Comparison of ENCODE assay signal across 14 mouse cellular contexts in the genomic region with DNA sequence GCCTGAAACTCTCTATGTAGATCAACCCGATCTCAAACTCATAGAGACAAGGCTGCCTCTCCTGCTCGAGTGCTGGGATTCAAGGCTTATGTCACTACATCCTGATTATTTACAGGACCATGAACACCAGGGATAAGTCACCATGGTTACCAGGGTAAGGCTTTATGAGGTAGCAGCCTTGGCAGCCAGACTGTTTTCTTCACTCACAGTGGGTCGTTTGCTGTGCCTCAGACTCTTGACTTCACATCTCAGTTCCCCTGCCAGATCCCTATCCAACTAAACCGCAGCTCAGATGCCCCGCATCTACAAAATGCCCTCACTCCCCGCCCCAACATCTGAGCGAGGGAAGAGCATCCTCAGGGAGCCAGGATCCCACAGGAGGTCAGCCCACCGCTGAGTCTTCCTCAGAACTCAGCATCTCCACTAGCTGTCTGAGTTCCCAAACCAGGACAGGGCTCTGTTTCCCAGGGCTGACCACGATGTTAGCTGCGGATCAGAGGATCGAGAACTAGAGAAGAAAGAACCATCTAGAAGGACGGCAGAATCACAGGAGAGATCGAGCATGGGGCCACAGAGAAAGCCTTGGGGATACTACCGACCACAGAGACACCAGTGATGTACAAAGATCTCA. TPM values are rescaled to one million over a fixed set of nuclear protein-coding genes. Genes with fewer than 3 reads are reported as not detected.
A peak's percentile ranks its signal among the peaks of the same experiment; 100 is the strongest.
DNase-seq lines count a peak whose midpoint lies in the region; ATAC-seq and TF ChIP-seq lines count a peak whose summit lies in the region.
"Had no signal": no experiment of that assay in that cellular context is flagged by ENCODE, and none has a peak within 500 bp of the region (broad histone marks: within the 10 kb centered on the region; RNA-seq: fewer than 3 reads in every experiment).

No protein-coding gene starts in this region.

- WGBS in intestine, embryonic 16.5 days: 59% methylated on average over 14 of the region's 14 CpGs
- WGBS in intestine, embryonic 15.5 days: 56% methylated on average over 14 of the region's 14 CpGs
- 60% methylated on average over 14 of the region's 14 CpGs for WGBS in embryonic facial prominence, embryonic 11.5 days
- WGBS in hindbrain, postnatal 0 days: 41% methylated on average over 14 of the region's 14 CpGs
- WGBS in neural tube, embryonic 15.5 days: 53% methylated on average over 14 of the region's 14 CpGs

- DNase-seq in embryonic facial prominence, embryonic 11.5 days (ENCODE audit: low spot score): peak; percentile 51
- DNase-seq in hindbrain, postnatal 0 days (ENCODE audit: low spot score): peak; percentile 75
- no peak for DNase-seq in lung, postnatal 25 days (ENCODE audit: low spot score)
- DNase-seq in lung, postnatal 10 days: no peak
- no peak for DNase-seq in layer of hippocampus, postnatal 14 days (ENCODE audit: low spot score in 2 of 2)
- DNase-seq: kidney, postnatal 4 days; lung, postnatal 14 days had no signal

- H3K4me1 ChIP-seq in intestine, embryonic 16.5 days (ENCODE audit: control insufficient read depth, insufficient read depth, low read length): peaks cover 6% of the 10 kb centered on the region
- peaks cover 18% of the 10 kb centered on the region for H3K4me1 ChIP-seq in intestine, embryonic 15.5 days (replicated peaks)
- H3K4me1 ChIP-seq in embryonic facial prominence, embryonic 11.5 days (ENCODE audit: control insufficient read depth, insufficient read depth, low read length): peaks cover 4% of the 10 kb centered on the region
- peaks cover 18% of the 10 kb centered on the region; the same call in 1 of the 2 replicates for H3K4me1 ChIP-seq in hindbrain, postnatal 0 days (ENCODE audit: insufficient read depth, low read length)
- H3K4me1 ChIP-seq in neural tube, embryonic 15.5 days: peaks cover 36% of the 10 kb centered on the region

- H3K9me3 ChIP-seq in intestine, embryonic 16.5 days (ENCODE audit: control insufficient read depth, low read length): no peaks in the 10 kb centered on the region
- no peaks in the 10 kb centered on the region for H3K9me3 ChIP-seq in intestine, embryonic 15.5 days
- H3K9me3 ChIP-seq in embryonic facial prominence, embryonic 11.5 days (replicated peaks; ENCODE audit: control insufficient read depth, low read length): no peaks in the 10 kb centered on the region
- no peaks in the 10 kb centered on the region for H3K9me3 ChIP-seq in hindbrain, postnatal 0 days (ENCODE audit: low read length)
- H3K9me3 ChIP-seq in neural tube, embryonic 15.5 days (replicated peaks): no peaks in the 10 kb centered on the region

- no peaks in the 10 kb centered on the region for H3K36me3 ChIP-seq in intestine, embryonic 16.5 days (ENCODE audit: control insufficient read depth, insufficient read depth, low read length)
- H3K36me3 ChIP-seq in intestine, embryonic 15.5 days: no peaks in the 10 kb centered on the region
- no peaks in the 10 kb centered on the region for H3K36me3 ChIP-seq in embryonic facial prominence, embryonic 11.5 days (replicated peaks; ENCODE audit: control insufficient read depth, insufficient read depth, low read depth, low read length)
- H3K36me3 ChIP-seq in hindbrain, postnatal 0 days (ENCODE audit: insufficient read depth, low read length): no peaks in the 10 kb centered on the region
- H3K36me3 ChIP-seq in neural tube, embryonic 15.5 days: no peaks in the 10 kb centered on the region

- no peak overlapping the region for H3K4me3 ChIP-seq in intestine, embryonic 16.5 days (ENCODE audit: low read length)
- no peak overlapping the region for H3K4me3 ChIP-seq in intestine, embryonic 15.5 days (replicated peaks)
- no peak overlapping the region for H3K4me3 ChIP-seq in embryonic facial prominence, embryonic 11.5 days (ENCODE audit: low read depth, low read length)
- no peak overlapping the region for H3K4me3 ChIP-seq in hindbrain, postnatal 0 days (ENCODE audit: low read length)
- no peak overlapping the region for H3K4me3 ChIP-seq in neural tube, embryonic 15.5 days (replicated peaks)
- H3K4me3 ChIP-seq: erythroblast, embryonic 14.5 days had no signal

- H3K27ac ChIP-seq in intestine, embryonic 16.5 days (ENCODE audit: low read length): no peak overlapping the region
- no peak overlapping the region for H3K27ac ChIP-seq in intestine, embryonic 15.5 days
- no peak overlapping the region for H3K27ac ChIP-seq in embryonic facial prominence, embryonic 11.5 days (replicated peaks; ENCODE audit: low read depth, low read length)
- H3K27ac ChIP-seq in hindbrain, postnatal 0 days: peak overlapping the region; percentile 72
- peak overlapping the region; percentile 45; the same call in 1 of the 2 replicates for H3K27ac ChIP-seq in neural tube, embryonic 15.5 days (replicated peaks)

- no peak overlapping the region for H3K4me2 ChIP-seq in intestine, embryonic 16.5 days (ENCODE audit: low read depth, low read length)
- no peak overlapping the region for H3K4me2 ChIP-seq in intestine, embryonic 15.5 days (replicated peaks)
- H3K4me2 ChIP-seq in embryonic facial prominence, embryonic 11.5 days (ENCODE audit: low read depth, low read length): no peak overlapping the region
- no peak overlapping the region for H3K4me2 ChIP-seq in hindbrain, postnatal 0 days (ENCODE audit: low read depth, low read length)
- no peak overlapping the region for H3K4me2 ChIP-seq in neural tube, embryonic 15.5 days

- H3K9ac ChIP-seq in intestine, embryonic 16.5 days (ENCODE audit: low read depth, low read length): 0 out of 2 replicates have a peak overlapping the region, but pooled peaks have one; percentile 14
- H3K9ac ChIP-seq in intestine, embryonic 15.5 days: no peak overlapping the region
- H3K9ac ChIP-seq in embryonic facial prominence, embryonic 11.5 days (replicated peaks; ENCODE audit: low read length): no peak overlapping the region
- H3K9ac ChIP-seq in hindbrain, postnatal 0 days (replicated peaks; ENCODE audit: low read length): no peak overlapping the region
- no peak overlapping the region for H3K9ac ChIP-seq in neural tube, embryonic 15.5 days (replicated peaks)

- ATAC-seq in intestine, embryonic 16.5 days: no peak
- no peak for ATAC-seq in intestine, embryonic 15.5 days
- no peak for ATAC-seq in embryonic facial prominence, embryonic 11.5 days (replicated peaks; ENCODE audit: insufficient number of reproducible peaks, low FRiP score, low TSS enrichment, low read depth)
- no peak for ATAC-seq in hindbrain, postnatal 0 days
- ATAC-seq in neural tube, embryonic 15.5 days (ENCODE audit: low FRiP score): no peak

- no peak for TF ChIP-seq CTCF in hindbrain, postnatal 0 days (IDR thresholded peaks at IDR 0.05; ENCODE audit: low read depth)

- no peaks in the 10 kb centered on the region for H3K27me3 ChIP-seq in intestine, embryonic 16.5 days (replicated peaks; ENCODE audit: control insufficient read depth, insufficient read depth, low read length)
- H3K27me3 ChIP-seq in intestine, embryonic 15.5 days (replicated peaks): no peaks in the 10 kb centered on the region
- no peaks in the 10 kb centered on the region for H3K27me3 ChIP-seq in embryonic facial prominence, embryonic 11.5 days (ENCODE audit: control insufficient read depth, insufficient read depth, low read length)
- no peaks in the 10 kb centered on the region for H3K27me3 ChIP-seq in hindbrain, postnatal 0 days (ENCODE audit: insufficient read depth, low read length)
- H3K27me3 ChIP-seq in neural tube, embryonic 15.5 days (replicated peaks): no peaks in the 10 kb centered on the region

RNA-seq across cellular contexts. Expression of gene Tex26, which starts 2.3 kb away (rescaled TPM):
- polyA plus RNA-seq in intestine, embryonic 16.5 days (2015; fragmentation: Nextera tagmentation; extraction: Ambion mirVana): 0.38 and 0.39 TPM in 2 replicates
- polyA plus RNA-seq in intestine, embryonic 15.5 days (2015; fragmentation: Nextera tagmentation; extraction: Ambion mirVana): 0.11 and 0.36 TPM in 2 replicates
- polyA plus RNA-seq in embryonic facial prominence, embryonic 11.5 days (2014; fragmentation: Nextera tagmentation; extraction: Ambion mirVana): 0.54 and 0.74 TPM in 2 replicates
- total RNA-seq in hindbrain, postnatal 0 days (2014; rRNA removed): 0.31 and 0.50 TPM in 2 replicates
- 1.0 and 1.6 TPM in 2 replicates for polyA plus RNA-seq in hindbrain, postnatal 0 days (2015; fragmentation: Nextera tagmentation; extraction: Ambion mirVana)
- 0.73 and 0.78 TPM in 2 replicates for polyA plus RNA-seq in neural tube, embryonic 15.5 days (2015; fragmentation: Nextera tagmentation; extraction: Ambion mirVana)
- under 1 TPM in 1 of 2 experiments, not detected in 1; 0.36 TPM for total RNA-seq in layer of hippocampus, postnatal 14 days (2021)
- total RNA-seq: neutrophil, adult 5-6 weeks had no signal
- polyA plus RNA-seq: erythroblast, embryonic 14.5 days; gonadal fat pad, adult 2 months; small intestine, adult 2 months had no signal

RNA-seq across cellular contexts. Expression of gene Medag, which starts 30.2 kb away (rescaled TPM):
- polyA plus RNA-seq in intestine, embryonic 16.5 days (2015; fragmentation: Nextera tagmentation; extraction: Ambion mirVana): 1.8 and 2.0 TPM in 2 replicates
- 2.2 and 2.4 TPM in 2 replicates for polyA plus RNA-seq in intestine, embryonic 15.5 days (2015; fragmentation: Nextera tagmentation; extraction: Ambion mirVana)
- polyA plus RNA-seq in embryonic facial prominence, embryonic 11.5 days (2014; fragmentation: Nextera tagmentation; extraction: Ambion mirVana): 0.70 and 0.72 TPM in 2 replicates
- 9.3 and 11.3 TPM in 2 replicates for total RNA-seq in hindbrain, postnatal 0 days (2014; rRNA removed)
- 8.3 and 9.1 TPM in 2 replicates for polyA plus RNA-seq in hindbrain, postnatal 0 days (2015; fragmentation: Nextera tagmentation; extraction: Ambion mirVana)
- polyA plus RNA-seq in neural tube, embryonic 15.5 days (2015; fragmentation: Nextera tagmentation; extraction: Ambion mirVana): 1.8 and 2.5 TPM in 2 replicates
- total RNA-seq in layer of hippocampus, postnatal 14 days (2021): 1 to 10 TPM; 1.6 to 1.7 TPM
- total RNA-seq: neutrophil, adult 5-6 weeks had no signal
- polyA plus RNA-seq: erythroblast, embryonic 14.5 days had no signal

Comparison
In these comparisons a context has a peak if more than half of its experiments do, and no peak if none do; other contexts are left out.
1. H3K27ac ChIP-seq: peak in hindbrain, postnatal 0 days (single experiment) and neural tube, embryonic 15.5 days (single experiment); none in intestine, embryonic 16.5 days (single experiment), intestine, embryonic 15.5 days (single experiment) and embryonic facial prominence, embryonic 11.5 days (single experiment).
2. DNase-seq: peak in embryonic facial prominence, embryonic 11.5 days (single experiment) and hindbrain, postnatal 0 days (single experiment); none in lung, postnatal 25 days (single experiment), lung, postnatal 10 days (single experiment) and layer of hippocampus, postnatal 14 days (0 of 2).